Mouse (Mus musculus) spleen, postnatal 10 days (tissue): Measurements from ENCODE around the gene Bysl.
A peak's percentile ranks its signal among the peaks of the same experiment; 100 is the strongest.
"Not testable (repeated sequence)": the region's sequence is repeated elsewhere in the genome, so short reads cannot be mapped to it uniquely, and the experiment has no call there.

Experiments used
- DNase-seq, 2 experiments: peaks; one replicate each; pipeline ENCODE4 v3.0.0; 2021 to 2022; ENCODE audit warnings: low spot score in 2 of 2

Bysl gene

DNA sequence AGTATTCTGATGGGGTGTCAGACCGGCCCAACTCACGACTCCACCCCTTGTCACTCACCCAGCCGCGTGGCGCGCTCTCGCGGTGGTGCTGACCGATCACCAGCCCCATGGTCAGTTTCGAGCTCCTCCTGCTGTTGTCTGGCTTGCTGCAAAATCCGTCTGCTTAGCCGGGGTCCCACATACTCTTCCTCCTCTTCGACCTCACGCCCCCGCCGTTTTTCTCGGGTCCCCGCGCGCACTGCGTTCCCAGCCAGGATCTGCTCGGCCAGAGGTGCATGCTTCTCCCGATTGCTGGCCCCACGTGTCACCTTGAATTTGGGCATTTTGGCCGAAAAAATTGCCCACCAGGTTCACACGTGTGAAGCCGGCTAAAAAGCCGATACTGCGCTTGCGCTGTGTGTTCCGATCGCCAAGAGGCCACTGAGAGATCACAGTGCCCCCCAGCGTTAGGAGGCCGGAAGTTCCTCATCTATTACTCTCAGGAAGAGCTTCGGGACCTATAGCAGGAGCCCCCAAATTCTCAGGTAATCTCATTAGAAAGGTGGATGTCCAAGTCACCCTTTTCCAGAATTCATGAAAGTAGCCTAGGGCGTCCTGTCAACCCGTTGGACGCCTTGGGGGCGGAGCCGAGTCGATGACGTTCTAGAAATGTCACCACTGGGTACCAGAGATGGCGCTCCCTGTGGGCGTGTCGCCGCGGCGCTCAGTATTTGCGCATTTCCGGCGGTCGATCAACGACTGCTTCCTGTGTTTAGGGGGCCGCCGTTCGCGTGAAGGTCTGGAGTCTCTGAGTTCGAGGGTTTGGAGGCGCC, at the start of gene Bysl, which contains the start of the genes Med20 and Gm20517:
Bysl (minus strand) TSS at position 644 of the 812 bp plus-strand sequence.
Med20 (plus strand) TSS at position 734 of the 812 bp plus-strand sequence.
Gm20517 (plus strand) TSS at position 741 of the 812 bp plus-strand sequence.
- peak; percentile 95 to 99 for DNase-seq

DNA sequence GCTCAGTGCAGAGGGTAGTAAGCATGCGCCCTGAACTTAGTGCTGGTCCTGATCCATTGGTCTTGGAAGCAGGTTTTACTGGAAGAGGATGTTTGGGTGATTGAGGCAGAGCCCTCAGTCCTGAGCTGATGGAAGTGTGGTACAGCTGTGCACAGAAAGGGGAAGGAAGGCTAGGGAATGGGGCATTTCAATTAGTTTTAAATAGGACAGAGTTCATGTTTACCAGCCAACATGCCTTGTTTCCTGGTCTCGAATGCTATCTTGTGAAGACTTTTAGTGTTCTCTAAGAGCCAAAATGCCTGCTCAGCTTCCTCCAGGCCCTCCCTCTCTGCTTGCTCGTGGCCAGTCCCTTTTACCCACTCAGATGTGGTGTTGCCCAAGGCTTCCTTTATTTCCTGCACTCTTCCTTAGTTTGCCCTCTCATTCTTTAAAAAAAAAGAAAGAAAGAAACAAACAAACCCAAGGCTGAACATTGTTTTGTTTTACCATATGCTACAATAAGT, 47.5 kb upstream of the Bysl start:
- no peak for DNase-seq

DNA sequence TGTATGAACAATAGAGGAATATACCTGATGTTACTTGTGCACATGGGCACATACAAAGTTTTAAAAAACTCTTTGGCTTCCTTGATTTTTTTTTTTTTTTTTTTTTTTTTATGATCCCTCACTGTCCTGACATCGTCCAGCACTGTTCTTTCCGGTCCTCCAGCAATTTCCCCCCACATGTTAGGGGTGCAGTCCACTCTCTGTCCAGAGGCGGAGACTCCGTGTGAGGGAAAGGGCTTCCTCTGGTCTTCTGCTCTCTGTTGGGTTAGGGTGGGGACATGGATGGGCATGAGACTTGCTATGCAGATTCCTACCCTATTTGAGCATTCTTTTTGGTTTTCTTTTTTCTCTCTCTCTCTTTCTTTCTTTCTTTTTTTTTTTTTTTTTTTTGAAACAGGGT, 46.6 kb upstream of the Bysl start:
- DNase-seq = no peak

- no peak for DNase-seq
These were observed 44.4 kb upstream of the Bysl start for GRCm38 (mm10) chr17:47655697-47656096.

DNA sequence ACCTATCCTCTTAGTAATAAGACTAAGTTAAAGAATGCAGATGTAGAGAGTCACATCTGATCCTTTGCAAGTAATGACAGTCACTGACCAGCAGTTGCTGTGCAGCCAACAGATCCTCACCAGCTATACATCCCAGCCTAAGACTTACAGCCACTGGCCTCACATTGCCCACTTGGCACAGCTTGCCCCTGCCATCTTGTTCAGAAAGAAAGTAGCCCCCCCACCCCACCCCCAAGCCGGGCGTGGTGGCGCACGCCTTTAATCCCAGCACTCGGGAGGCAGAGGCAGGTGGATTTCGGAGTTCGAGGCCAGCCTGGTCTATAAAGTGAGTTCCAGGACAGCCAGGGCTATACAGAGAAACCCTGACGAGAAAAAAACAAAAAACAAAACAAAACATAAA, 43.1 kb upstream of the Bysl start:
- not testable (repeated sequence) for DNase-seq

- DNase-seq = no peak
These were observed 40.7 kb upstream of the Bysl start for GRCm38 (mm10) chr17:47651953-47652352.

- DNase-seq = no peak
These were observed 37.7 kb upstream of the Bysl start for GRCm38 (mm10) chr17:47648966-47649365.

GRCm38 (mm10) chr17:47646683-47647082, 35.4 kb upstream of the Bysl start:
- peak; percentile 34 to 58 for DNase-seq

DNA sequence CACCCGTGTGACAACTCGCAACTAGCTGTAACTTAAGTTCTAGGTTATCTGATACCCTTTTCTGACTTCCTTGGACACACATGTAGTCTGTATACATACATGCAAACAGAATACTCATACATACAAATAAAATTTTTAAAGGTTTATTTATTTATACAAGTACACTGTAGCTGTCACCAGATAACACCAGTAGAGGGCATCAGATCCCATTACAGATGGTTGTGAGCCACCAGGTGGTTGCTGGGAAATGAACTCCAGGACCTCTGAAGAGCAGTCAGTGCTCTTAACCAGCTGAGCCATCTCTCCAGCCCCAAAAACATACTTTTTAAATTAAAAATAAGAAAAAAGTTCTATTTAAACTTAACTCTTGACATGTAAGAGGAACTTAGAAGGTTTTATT, 31.7 kb upstream of the Bysl start:
- no peak for DNase-seq

- DNase-seq = no peak
These were observed 22.9 kb upstream of the Bysl start for GRCm38 (mm10) chr17:47633999-47634770.

- DNase-seq = no peak
These were observed 21.0 kb upstream of the Bysl start for GRCm38 (mm10) chr17:47632181-47632840.

GRCm38 (mm10) chr17:47630678-47631065, 19.4 kb upstream of the Bysl start, which contains the start of gene Usp49:
Usp49 (plus strand) TSS chr17:47630690.
- peak; percentile 34 to 47 for DNase-seq

GRCm38 (mm10) chr17:47629717-47630677, 18.7 kb upstream of the Bysl start:
- DNase-seq = peak; percentile 63 to 71

- peak; percentile 94 to 98 for DNase-seq
These were observed 17.8 kb upstream of the Bysl start for GRCm38 (mm10) chr17:47628851-47629676.

DNA sequence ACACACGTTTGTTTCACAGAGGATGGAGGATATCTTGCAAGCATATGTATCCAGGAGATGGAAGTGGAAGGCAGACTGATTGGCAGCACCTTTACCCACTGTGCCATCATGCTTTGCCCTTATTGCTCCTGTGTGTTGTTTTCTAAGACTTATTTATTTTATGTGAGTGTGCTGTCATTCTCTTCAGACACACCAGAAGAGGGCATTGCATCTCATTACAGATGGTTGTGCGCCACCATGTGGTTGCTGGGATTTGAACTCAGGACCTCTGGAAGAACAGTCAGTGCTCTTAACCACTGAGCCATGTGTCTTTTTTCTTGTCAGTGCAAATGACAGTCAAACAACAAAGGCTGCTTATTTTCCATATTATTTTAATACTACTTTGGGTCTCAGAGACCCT, 16.5 kb upstream of the Bysl start:
- no peak for DNase-seq

GRCm38 (mm10) chr17:47626031-47626430, 14.7 kb upstream of the Bysl start:
- no peak for DNase-seq

DNA sequence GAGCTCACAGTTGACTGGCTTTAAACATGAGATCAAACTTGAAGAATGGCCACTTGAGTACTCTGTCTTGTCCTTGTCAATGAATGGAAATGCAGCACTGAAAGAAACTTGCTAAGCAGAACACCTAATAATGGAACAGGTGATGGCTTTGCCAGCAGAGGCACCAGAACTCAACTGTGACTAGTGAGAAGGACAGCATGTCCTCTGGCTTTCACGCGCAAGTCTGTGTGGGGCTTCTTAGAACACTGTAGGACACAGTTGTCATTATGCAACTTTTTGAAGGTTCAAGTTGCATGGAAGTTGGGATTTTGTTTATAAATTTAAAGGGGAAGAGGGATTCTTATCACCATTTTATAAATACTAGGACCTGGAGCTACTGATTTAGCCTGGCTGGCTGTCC, 13.8 kb upstream of the Bysl start:
- no peak for DNase-seq

- not testable (repeated sequence) for DNase-seq
These were observed 13.3 kb upstream of the Bysl start for GRCm38 (mm10) chr17:47624572-47624971.

DNA sequence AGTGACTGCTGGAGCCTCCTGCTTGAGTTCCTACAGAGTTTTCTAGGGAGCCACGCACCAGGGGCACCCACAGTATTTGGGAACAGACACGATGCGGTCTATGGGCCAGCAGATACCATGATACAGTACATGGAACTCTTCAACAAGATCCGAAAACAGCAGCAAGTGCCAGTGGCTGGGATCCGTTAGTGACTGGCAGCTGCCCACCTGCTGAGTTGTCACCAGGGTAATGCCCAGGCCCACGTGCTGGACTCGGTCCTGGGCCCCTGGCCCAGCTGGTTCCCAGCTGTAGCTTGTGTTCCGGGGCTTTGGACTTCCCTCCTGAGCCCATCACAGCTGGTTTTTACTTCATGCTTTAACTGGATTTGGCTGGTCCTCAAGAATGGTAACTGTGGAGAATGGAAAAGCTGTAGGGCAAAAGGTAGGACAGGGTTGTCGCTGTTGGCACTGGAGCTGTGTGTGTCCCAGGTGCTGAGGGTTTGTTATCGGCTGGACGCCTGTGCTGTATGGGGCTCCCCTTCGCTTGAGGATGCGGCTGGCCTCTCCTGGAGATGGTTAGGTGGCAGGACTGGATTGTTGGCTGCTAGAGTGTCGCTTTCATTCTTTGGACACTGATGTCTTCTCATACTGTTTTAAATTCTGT, 11.7 kb upstream of the Bysl start:
- no peak for DNase-seq
